Mouse (Mus musculus) heart, postnatal 0 days (tissue): ENCODE data around the gene Fam20a.

Experiments
- CTCF ChIP-seq: IDR thresholded peaks from 2 replicates; pipeline ENCODE4 v1.5.1; 2016; ENCODE audit warnings: antibody characterized with exemption, control low read depth, low read depth
- EP300 ChIP-seq: IDR thresholded peaks from 2 replicates; pipeline ENCODE4 v1.6.1; 2016; ENCODE audit warnings: antibody characterized with exemption, low read depth

- TF ChIP-seq CTCF, result no peak
- TF ChIP-seq EP300, result no peak
Observed at GRCm38 (mm10) chr11:109732726-109733438, 10.8 kb upstream of the Fam20a start.
